Mouse (Mus musculus) spleen, adult 2 months (tissue): ENCODE measurements at regions not wholly inside any gene's neighbourhood (a gene's known extent, or its start where the extent isn't known, plus 50 kb on each side); places are given as distances from the start of the nearest gene placed in this dataset.

Experiments used
- CTCF ChIP-seq: fragments of 200-500 bp; IDR thresholded peaks from 2 replicates; pipeline ENCODE4 v1.5.1; 2011; ENCODE audit warnings: mild to moderate bottlenecking, inconsistent platforms; ENCODE audit not compliant: insufficient read depth, insufficient read length, insufficient replicate concordance; ENCODE audit errors: extremely low read depth
- POLR2A ChIP-seq: fragments of 200-500 bp; IDR thresholded peaks from 2 replicates; pipeline ENCODE4 v1.6.1; 2011; ENCODE audit warnings: low read depth, low read length, inconsistent platforms

DNA sequence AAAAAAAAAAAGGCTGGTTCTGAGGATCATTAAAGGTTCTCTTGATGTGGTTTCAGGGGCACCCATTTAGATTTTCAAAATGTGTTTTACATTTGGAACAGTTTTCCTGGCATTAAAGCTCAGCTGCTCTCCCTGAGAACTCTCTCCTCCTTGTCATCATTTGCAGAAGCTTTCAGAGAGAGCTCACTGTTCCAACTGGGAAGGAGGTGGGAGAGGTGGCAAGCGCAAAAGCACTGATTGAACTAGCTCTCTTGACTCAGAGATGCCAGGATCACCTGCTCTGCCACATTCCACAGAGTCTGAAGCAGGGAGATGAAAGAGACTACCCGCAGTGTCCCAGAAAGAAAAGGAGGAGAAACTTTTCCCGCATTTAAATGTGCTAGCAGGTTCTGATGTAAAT, 220.5 kb upstream of the Gbe1 start:
- TF ChIP-seq CTCF: no peak
- no peak for TF ChIP-seq POLR2A
